Mouse (Mus musculus) ES-E14 (cell line): ENCODE data around the gene Tcta. TPM values are rescaled to one million over a fixed set of nuclear protein-coding genes. Genes with fewer than 3 reads are reported as not detected.

Experiments
- DNase-seq: peaks from one replicate; pipeline ENCODE4 v3.0.0-alpha.2; 2013; ENCODE audit warnings: low read depth, low spot score
- H3K27ac ChIP-seq: 2 replicates; pipeline ENCODE4 v1.5.1; 2012; ENCODE audit warnings: low read depth, mild to moderate bottlenecking, low read length, moderate library complexity, mixed read lengths; ENCODE audit not compliant: poor library complexity, insufficient read depth, severe bottlenecking
- H3K36me3 ChIP-seq: 2 replicates; pipeline ENCODE4 v1.6.1; 2012; ENCODE audit warnings: mild to moderate bottlenecking, low read length, moderate library complexity, mixed read lengths; ENCODE audit not compliant: control insufficient read depth, poor library complexity, insufficient read depth, severe bottlenecking
- H3K4me1 ChIP-seq, 2 experiments: fragments of 150-350 bp in 1 of 2; sonication (generic) in 1 of 2; 2 replicates each; pipeline ENCODE4 v1.6.1; 2012; ENCODE audit warnings: low read length in 2 of 2, mild to moderate bottlenecking in 1 of 2, mixed read lengths in 1 of 2; ENCODE audit not compliant: control insufficient read depth in 2 of 2, insufficient read depth in 2 of 2, poor library complexity in 1 of 2
- H3K4me3 ChIP-seq, 2 experiments: fragments of 150-350 bp in 1 of 2; sonication (generic) in 1 of 2; 2 replicates each; pipeline ENCODE4 v1.5.1; 2012; ENCODE audit warnings: low read length in 2 of 2, low read depth in 1 of 2, mild to moderate bottlenecking in 1 of 2, mixed read lengths in 1 of 2; ENCODE audit not compliant: insufficient read depth in 1 of 2, poor library complexity in 1 of 2, severe bottlenecking in 1 of 2
- H3K9ac ChIP-seq: 2 replicates; pipeline ENCODE4 v1.6.1; 2012; ENCODE audit warnings: low read depth, mild to moderate bottlenecking, low read length, mixed read lengths; ENCODE audit not compliant: poor library complexity, insufficient read depth, severe bottlenecking
- H3K9me3 ChIP-seq: fragments of 150-350 bp; sonication (generic); 2 replicates; pipeline ENCODE4 v1.6.1; 2012; ENCODE audit warnings: low read depth, mild to moderate bottlenecking, low read length; ENCODE audit not compliant: control insufficient read depth, insufficient read depth
- CHD2 ChIP-seq: IDR thresholded peaks from 2 replicates; pipeline ENCODE4 v1.6.1; 2014; ENCODE audit warnings: mild to moderate bottlenecking, low read depth, low read length, inconsistent platforms
- HCFC1 ChIP-seq: IDR thresholded peaks from 2 replicates; pipeline ENCODE4 v1.6.1; 2012; ENCODE audit warnings: low read length, inconsistent platforms, borderline replicate concordance; ENCODE audit not compliant: insufficient read depth
- MAFK ChIP-seq: IDR thresholded peaks from 2 replicates; pipeline ENCODE4 v1.6.1; 2014; ENCODE audit warnings: mild to moderate bottlenecking, low read depth, low read length, inconsistent platforms; ENCODE audit not compliant: insufficient read depth
- ZC3H11A ChIP-seq: IDR thresholded peaks from 2 replicates; pipeline ENCODE4 v1.6.1; 2012; ENCODE audit warnings: low read depth, mild to moderate bottlenecking, inconsistent platforms, low read length, borderline replicate concordance
- ZNF384 ChIP-seq: IDR thresholded peaks from 2 replicates; pipeline ENCODE4 v1.6.1; 2012; ENCODE audit warnings: low read depth, low read length, inconsistent platforms
- in situ Hi-C, 2 experiments: fragments of 600-800 bp; cut with MboI; formaldehyde crosslinking; loops; one replicate each; pipeline ENCODE4 v1.15.1; 2025; ENCODE audit warnings: low sequenced_read_pairs in 2 of 2, inconsistent platforms in 1 of 2; ENCODE audit not compliant: unreplicated experiment in 2 of 2
- total RNA-seq: library from RNA; depleted of rRNA; stranded (reverse); fragments of 300-350 nt; gene quantifications from 2 replicates; pipeline ENCODE4 v1.2.3, GENCODE M21; 2012; rRNA removed

Gene Tcta
- total RNA-seq, 1 experiment, result 11.0 TPM

GRCm38 (mm10) chr9:108261865-108262264 lies 44.1 kb downstream of the Tcta start:
- H3K9me3 ChIP-seq, result no peaks in the 10 kb centered on the region
- H3K36me3 ChIP-seq, result 0 out of 2 replicates have a peak, but pooled peaks cover 3% of the 10 kb centered on the region
- TF ChIP-seq MAFK (no peak), ZNF384 (no peak), HCFC1 (no peak), ZC3H11A (no peak), CHD2 (no peak)
- no peak for DNase-seq
- H3K4me3 ChIP-seq, result peak overlapping the region; percentile 83 to 91
- H3K4me1 ChIP-seq, result peaks cover 8 to 14% of the 10 kb centered on the region in 2 experiments; a peak in 3 of 4 replicates
- in situ Hi-C loops, result no loop called here
- peak overlapping the region; percentile 41; the same call in 1 of the 2 replicates for H3K9ac ChIP-seq
- H3K27ac ChIP-seq, result no peak overlapping the region

DNA sequence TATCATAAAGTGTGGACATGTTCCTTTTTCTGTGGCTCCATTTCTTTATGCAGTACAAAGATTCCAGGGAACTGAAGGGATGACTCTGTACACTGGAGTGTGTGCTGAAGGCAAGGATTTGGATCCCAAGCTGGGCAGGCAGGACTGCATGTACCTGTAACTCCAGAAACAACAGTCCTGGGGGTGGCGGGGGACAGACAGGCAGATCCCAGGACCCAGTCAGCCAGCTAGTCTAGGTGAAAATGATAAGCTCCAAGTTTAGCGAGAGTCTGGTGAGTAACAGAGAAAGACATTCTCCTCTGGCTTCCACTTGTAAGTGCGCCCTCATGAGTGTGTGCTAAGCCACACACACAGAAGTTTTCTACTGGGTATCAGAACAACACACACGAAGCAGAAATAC lies 45.4 kb downstream of the Tcta start:
- H3K4me3 ChIP-seq, result no peak overlapping the region; a peak in 1 of 4 replicates
- no peak for DNase-seq
- H3K9me3 ChIP-seq, result no peaks in the 10 kb centered on the region
- no peak for TF ChIP-seq CHD2
- no peak for TF ChIP-seq ZNF384
- TF ChIP-seq HCFC1, result no peak
- TF ChIP-seq MAFK, result no peak
- no peak for TF ChIP-seq ZC3H11A
- in situ Hi-C loops, result no loop called here
- no peak overlapping the region for H3K27ac ChIP-seq
- peaks cover 10 to 12% of the 10 kb centered on the region in 2 experiments; a peak in 3 of 4 replicates for H3K4me1 ChIP-seq
- H3K9ac ChIP-seq, result no peak overlapping the region
- H3K36me3 ChIP-seq, result 0 out of 2 replicates have a peak, but pooled peaks cover 3% of the 10 kb centered on the region

Other genes starting within 250 kb of the Tcta start
- gene Mst1, start 225.7 kb downstream of the Tcta start, total RNA-seq, result 2.9 and 3.6 TPM in 2 replicates
- gene Rnf123, start 222.8 kb downstream of the Tcta start, total RNA-seq, result 14.5 and 28.1 TPM in 2 replicates
- gene Apeh, start 211.6 kb downstream of the Tcta start, total RNA-seq, result 37.3 and 56.1 TPM in 2 replicates
- gene Bsn, start 115.8 kb downstream of the Tcta start, total RNA-seq, result 0.45 and 0.58 TPM in 2 replicates
- 134 and 168 TPM in 2 replicates for gene Dag1, start 42.2 kb downstream of the Tcta start, total RNA-seq
- 9.2 and 9.9 TPM in 2 replicates for gene Nicn1, start 15.7 kb downstream of the Tcta start, total RNA-seq
- 63.9 and 77.9 TPM in 2 replicates for gene Amt, start 9.3 kb downstream of the Tcta start, total RNA-seq
- gene Rhoa, start within 50 bp of the Tcta start, total RNA-seq, result 82.9 and 125 TPM in 2 replicates
- gene Gpx1, start 32.7 kb upstream of the Tcta start, total RNA-seq, result 797 and 939 TPM in 2 replicates
- gene Usp4, start 41.7 kb upstream of the Tcta start, total RNA-seq, result 64.2 and 69.1 TPM in 2 replicates
- 1.3 and 1.5 TPM in 2 replicates for gene 1700102P08Rik, start 86.6 kb upstream of the Tcta start, total RNA-seq
- 1.4 and 1.7 TPM in 2 replicates for gene Ccdc36, start 122.3 kb upstream of the Tcta start, total RNA-seq
- gene BC048562, start 130.3 kb upstream of the Tcta start, total RNA-seq, result not detected in 2 replicates
- 16.7 and 18.6 TPM in 2 replicates for gene Ccdc71, start 154.4 kb upstream of the Tcta start, total RNA-seq
- gene Klhdc8b, start 155.4 kb upstream of the Tcta start, total RNA-seq, result 6.6 and 6.7 TPM in 2 replicates
- 50.6 and 54.5 TPM in 2 replicates for gene Lamb2, start 173.6 kb upstream of the Tcta start, total RNA-seq
- gene Usp19, start 184.4 kb upstream of the Tcta start, total RNA-seq, result 92.1 and 126 TPM in 2 replicates
- gene Qars, start 201.5 kb upstream of the Tcta start, total RNA-seq, result 393 and 450 TPM in 2 replicates
- 145 and 152 TPM in 2 replicates for gene Qrich1, start 210.6 kb upstream of the Tcta start, total RNA-seq